Mouse (Mus musculus) forebrain, embryonic 16.5 days (tissue): ENCODE results near the gene St8sia6. TPM values are rescaled to one million over a fixed set of nuclear protein-coding genes. Genes with fewer than 3 reads are reported as not detected.

Experiments used
- ATAC-seq: fragments of 200-750 bp; cut with Nextera tagmentation; 2 replicates; pipeline ENCODE4 v1.8.0; 2017; ENCODE audit warnings: mild to moderate bottlenecking, moderate library complexity
- H3K27ac ChIP-seq: fragments of 300-500 bp; sonication (generic); 2 replicates; pipeline ENCODE4 v1.5.1; 2014; ENCODE audit warnings: low read length, control low read depth
- H3K27me3 ChIP-seq: fragments of 300-500 bp; sonication (generic); replicated peaks from 2 replicates; pipeline ENCODE4 v1.6.1; 2014; ENCODE audit warnings: low read length; ENCODE audit not compliant: control insufficient read depth, insufficient read depth
- H3K36me3 ChIP-seq: fragments of 300-500 bp; sonication (generic); 2 replicates; pipeline ENCODE4 v1.6.1; 2014; ENCODE audit not compliant: control insufficient read depth, insufficient read depth
- H3K4me1 ChIP-seq: fragments of 300-500 bp; sonication (generic); replicated peaks from 2 replicates; pipeline ENCODE4 v1.6.1; 2014; ENCODE audit warnings: low read length; ENCODE audit not compliant: control insufficient read depth, insufficient read depth
- H3K4me2 ChIP-seq: fragments of 300-500 bp; sonication (generic); 2 replicates; pipeline ENCODE4 v1.6.1; 2014; ENCODE audit warnings: mild to moderate bottlenecking, low read length, control low read depth
- H3K4me3 ChIP-seq: fragments of 300-500 bp; sonication (generic); replicated peaks from 2 replicates; pipeline ENCODE4 v1.5.1; 2014; ENCODE audit warnings: mild to moderate bottlenecking, low read length, control low read depth
- H3K9ac ChIP-seq: fragments of 300-500 bp; sonication (generic); replicated peaks from 2 replicates; pipeline ENCODE4 v1.6.1; 2014; ENCODE audit warnings: low read depth, low read length, control low read depth
- H3K9me3 ChIP-seq: fragments of 300-500 bp; sonication (generic); 2 replicates; pipeline ENCODE4 v1.6.1; 2016; ENCODE audit warnings: low read length; ENCODE audit not compliant: control insufficient read depth
- WGBS: fragments of 180-500 bp; shearing (Covaris S2); extraction: QIAGEN DNeasy Blood & Tissue Kit; methylation state at CpG from one replicate; pipeline ENCODE4 v1.1.7; 2014; 5-methylcytosine and 5-hydroxymethylcytosine counted together
- polyA plus RNA-seq: library from polyadenylated mRNA; unstranded; fragments of >200 nt; fragmentation: Nextera tagmentation; extraction: Ambion mirVana; gene quantifications from 2 replicates; pipeline ENCODE4 v1.2.1, GENCODE M21; 2015

St8sia6 gene
- polyA plus RNA-seq, 1 experiment from 2014 or later = 0.30 TPM

DNA sequence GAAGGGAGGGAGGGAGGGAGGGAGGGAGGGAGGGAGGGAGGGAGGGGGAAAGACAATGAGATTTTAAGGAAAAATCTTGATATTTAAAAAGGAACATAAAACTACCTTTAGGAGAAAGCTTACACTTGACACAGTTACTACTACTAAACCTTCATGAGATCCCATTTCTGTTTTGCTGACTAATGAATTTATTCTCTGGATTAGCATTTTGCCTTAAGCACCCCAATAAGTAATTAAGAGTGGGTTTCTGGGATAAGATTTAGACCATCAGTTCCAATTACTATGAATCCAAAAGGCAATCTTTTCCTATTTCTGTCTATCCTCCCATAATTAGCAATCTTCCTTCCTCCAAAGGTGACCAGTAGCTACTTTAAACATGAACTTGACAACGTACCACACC lies 44.7 kb downstream of the St8sia6 start:
- Histone ChIP-seq H3K9me3 (no peaks in the 10 kb centered on the region), H3K9ac (no peak overlapping the region), H3K27me3 (no peaks in the 10 kb centered on the region), H3K4me3 (no peak overlapping the region), H3K36me3 (no peaks in the 10 kb centered on the region), H3K4me2 (no peak overlapping the region), H3K4me1 (no peaks in the 10 kb centered on the region), H3K27ac (no peak overlapping the region)
- 68% methylated on average over 1 of the region's 1 CpGs for WGBS
- no peak for ATAC-seq

DNA sequence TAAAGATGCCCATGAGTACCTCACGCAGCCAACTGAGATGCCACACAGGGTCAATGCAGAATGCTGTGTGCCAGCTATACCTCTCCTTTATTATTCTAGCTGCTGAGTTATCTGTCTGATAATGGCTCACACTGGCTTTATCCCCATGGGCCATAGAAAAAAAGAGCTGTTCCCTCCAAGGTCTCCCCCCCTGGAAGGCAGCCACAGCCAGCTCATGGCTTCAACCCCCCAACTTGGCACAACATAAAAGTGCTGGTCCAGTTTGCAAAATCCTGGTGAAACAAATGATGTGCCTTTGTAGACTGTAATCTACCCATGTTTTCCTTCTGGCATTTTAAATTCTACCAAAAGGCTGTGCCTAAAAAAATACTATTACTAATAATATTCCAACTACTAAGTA lies 46.3 kb downstream of the St8sia6 start:
- Histone ChIP-seq H3K9ac (no peak overlapping the region), H3K27me3 (no peaks in the 10 kb centered on the region), H3K36me3 (no peaks in the 10 kb centered on the region), H3K4me1 (no peaks in the 10 kb centered on the region), H3K4me3 (no peak overlapping the region), H3K4me2 (no peak overlapping the region), H3K27ac (no peak overlapping the region), H3K9me3 (no peaks in the 10 kb centered on the region)
- 90% methylated on average over 1 of the region's 1 CpGs for WGBS
- no peak for ATAC-seq

DNA sequence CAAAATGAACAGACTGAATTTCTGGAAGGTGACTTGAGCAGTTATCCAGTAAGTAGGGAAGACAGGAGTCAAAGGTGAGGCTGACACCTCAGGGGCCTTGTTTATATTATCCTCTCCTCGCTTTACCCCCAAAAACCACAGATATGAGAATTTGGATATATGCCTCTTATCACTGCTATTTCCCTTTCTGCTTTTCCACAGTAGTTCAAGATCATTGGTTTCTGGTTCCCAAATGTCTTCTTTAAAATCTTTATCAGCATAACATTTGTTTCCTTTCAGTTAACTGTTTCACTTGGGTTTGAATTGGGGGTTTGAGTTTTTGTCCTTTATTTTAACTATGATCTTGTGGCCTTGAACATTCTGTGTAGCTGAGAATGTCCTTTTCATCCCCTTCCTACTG lies 47.8 kb downstream of the St8sia6 start:
- Histone ChIP-seq H3K4me1 (no peaks in the 10 kb centered on the region), H3K4me3 (no peak overlapping the region), H3K27ac (no peak overlapping the region), H3K9me3 (no peaks in the 10 kb centered on the region), H3K4me2 (no peak overlapping the region), H3K27me3 (no peaks in the 10 kb centered on the region), H3K36me3 (no peaks in the 10 kb centered on the region), H3K9ac (no peak overlapping the region)
- 89% methylated on average over 1 of the region's 1 CpGs for WGBS
- ATAC-seq = no peak

DNA sequence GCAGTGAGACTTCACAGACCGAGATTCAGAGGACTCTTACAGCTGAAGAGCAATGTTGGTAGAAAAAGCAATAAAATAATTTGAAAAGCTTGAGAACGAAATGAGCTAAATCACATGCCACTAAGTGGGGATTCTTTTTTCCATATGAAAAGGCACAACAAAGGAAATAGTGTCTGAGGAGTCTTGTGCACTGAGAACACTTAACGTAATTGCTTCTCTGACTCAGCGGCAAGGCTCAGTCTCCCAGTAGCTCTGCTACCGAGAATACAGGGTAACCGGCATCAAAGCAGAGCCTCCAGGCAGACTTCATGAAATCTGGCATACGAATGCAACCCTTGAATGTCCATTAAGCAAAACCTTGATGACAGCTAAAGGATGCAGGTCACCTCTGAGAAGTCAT lies 55.2 kb downstream of the St8sia6 start:
- Histone ChIP-seq H3K4me1 (no peaks in the 10 kb centered on the region), H3K9me3 (no peaks in the 10 kb centered on the region), H3K36me3 (no peaks in the 10 kb centered on the region), H3K27me3 (no peaks in the 10 kb centered on the region), H3K4me2 (no peak overlapping the region), H3K27ac (no peak overlapping the region), H3K4me3 (no peak overlapping the region), H3K9ac (no peak overlapping the region)
- ATAC-seq = peak; percentile 87
- 53% methylated on average over 7 of the region's 7 CpGs for WGBS

DNA sequence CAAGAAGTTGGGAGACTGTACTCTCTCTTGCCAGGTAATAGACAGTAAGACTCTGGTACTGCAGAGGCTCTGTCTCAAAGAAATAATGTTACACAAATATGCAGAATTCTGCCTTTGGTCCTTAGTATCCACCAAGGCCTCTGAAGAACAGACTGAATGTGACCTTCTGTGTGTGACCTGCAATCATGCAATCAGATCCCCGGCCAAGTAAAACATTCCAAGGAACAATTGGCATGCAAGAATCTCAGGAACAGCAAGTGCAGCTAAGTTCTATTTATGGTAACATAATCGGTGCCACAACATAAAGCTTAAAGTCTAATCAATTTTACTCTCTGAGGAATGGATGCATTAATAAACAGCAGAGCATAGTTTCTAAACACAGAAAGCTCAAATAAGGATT lies 66.0 kb downstream of the St8sia6 start:
- no peak overlapping the region for H3K4me3 ChIP-seq
- H3K4me1 ChIP-seq = no peaks in the 10 kb centered on the region
- no peaks in the 10 kb centered on the region for H3K9me3 ChIP-seq
- H3K27ac ChIP-seq = no peak overlapping the region
- H3K27me3 ChIP-seq = no peaks in the 10 kb centered on the region
- 76% methylated on average over 2 of the region's 2 CpGs for WGBS
- no peaks in the 10 kb centered on the region for H3K36me3 ChIP-seq
- no peak for ATAC-seq
- no peak overlapping the region for H3K9ac ChIP-seq
- H3K4me2 ChIP-seq = no peak overlapping the region

DNA sequence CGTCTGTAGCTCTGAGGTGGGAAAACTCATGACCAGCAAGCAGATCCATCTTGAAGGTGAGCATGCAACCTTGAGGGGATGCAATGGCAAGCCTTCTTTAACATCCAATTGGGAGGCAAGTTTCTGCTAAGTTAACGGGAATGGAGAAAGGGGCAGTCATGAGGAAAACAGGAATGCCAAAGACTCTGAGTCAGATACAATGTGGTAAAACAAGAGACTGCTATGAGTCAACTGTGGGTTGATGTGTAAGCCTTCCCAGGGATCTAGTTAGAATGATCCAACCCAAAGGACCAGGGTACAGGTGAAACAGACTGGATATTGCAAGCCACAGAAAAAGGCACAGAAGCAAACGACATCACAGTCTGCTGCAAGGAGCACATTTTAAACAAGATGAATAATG lies 68.3 kb downstream of the St8sia6 start:
- H3K4me2 ChIP-seq = no peak overlapping the region
- no peak for ATAC-seq
- H3K4me3 ChIP-seq = no peak overlapping the region
- H3K4me1 ChIP-seq = no peaks in the 10 kb centered on the region
- H3K27ac ChIP-seq = no peak overlapping the region
- no peaks in the 10 kb centered on the region for H3K9me3 ChIP-seq
- H3K27me3 ChIP-seq = no peaks in the 10 kb centered on the region
- H3K9ac ChIP-seq = no peak overlapping the region
- H3K36me3 ChIP-seq = no peaks in the 10 kb centered on the region
- WGBS = 75% methylated on average over 3 of the region's 3 CpGs

DNA sequence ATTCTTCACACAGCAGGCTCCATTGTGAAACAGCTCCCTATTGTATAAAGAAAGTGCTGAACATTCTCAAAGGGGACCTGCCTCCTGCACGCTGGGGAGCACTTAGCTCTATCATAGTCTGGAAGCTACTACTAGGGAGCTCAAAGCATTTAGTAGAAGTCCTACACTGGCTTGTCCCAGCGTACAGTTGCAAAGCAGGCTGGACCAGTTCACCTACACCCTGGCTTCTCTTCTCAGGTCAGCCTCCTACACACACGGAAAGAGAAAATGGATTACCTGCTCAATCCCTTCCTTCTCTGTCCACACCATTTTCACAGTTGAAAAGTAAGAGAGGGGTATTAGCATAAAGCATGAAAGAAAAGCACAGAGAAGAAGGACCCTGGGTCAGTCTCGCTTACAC lies 71.6 kb downstream of the St8sia6 start:
- Histone ChIP-seq H3K4me2 (no peak overlapping the region), H3K27ac (no peak overlapping the region), H3K36me3 (no peaks in the 10 kb centered on the region), H3K4me3 (no peak overlapping the region), H3K9ac (no peak overlapping the region), H3K9me3 (no peaks in the 10 kb centered on the region), H3K27me3 (no peaks in the 10 kb centered on the region), H3K4me1 (no peaks in the 10 kb centered on the region)
- ATAC-seq = no peak
- 68% methylated on average over 4 of the region's 4 CpGs for WGBS

DNA sequence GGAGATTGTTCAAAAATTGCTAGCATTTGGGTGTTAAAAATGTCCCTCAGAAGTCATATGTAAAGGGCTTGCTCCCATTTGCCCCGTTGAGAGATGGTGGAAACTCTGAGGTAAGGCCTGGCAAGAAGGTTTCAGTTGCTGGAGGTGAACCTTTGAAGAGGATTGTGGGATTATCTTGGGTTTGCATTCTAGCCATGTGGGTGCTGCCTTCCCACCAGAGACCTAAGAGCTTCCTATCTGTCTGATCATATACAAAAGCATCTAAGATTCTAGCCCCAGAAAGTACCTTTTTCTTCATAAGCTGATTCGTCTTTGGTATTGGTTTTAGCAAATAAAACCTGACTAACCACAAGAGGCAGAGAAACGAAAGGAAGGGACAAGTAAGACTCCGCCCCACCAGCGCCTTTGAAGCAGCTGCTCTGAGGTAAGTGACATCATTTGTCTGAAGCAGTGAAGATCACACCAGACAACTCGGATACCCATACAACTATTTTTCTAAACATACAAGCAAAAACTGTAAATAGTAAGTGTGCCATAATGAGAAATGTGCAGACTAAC lies 75.2 kb downstream of the St8sia6 start:
- no peak overlapping the region for H3K4me2 ChIP-seq
- no peak overlapping the region for H3K27ac ChIP-seq
- H3K9ac ChIP-seq = no peak overlapping the region
- H3K9me3 ChIP-seq = no peaks in the 10 kb centered on the region
- H3K36me3 ChIP-seq = no peaks in the 10 kb centered on the region
- H3K4me3 ChIP-seq = no peak overlapping the region
- no peaks in the 10 kb centered on the region for H3K27me3 ChIP-seq
- H3K4me1 ChIP-seq = no peaks in the 10 kb centered on the region
- no peak for ATAC-seq
- 86% methylated on average over 6 of the region's 6 CpGs for WGBS

DNA sequence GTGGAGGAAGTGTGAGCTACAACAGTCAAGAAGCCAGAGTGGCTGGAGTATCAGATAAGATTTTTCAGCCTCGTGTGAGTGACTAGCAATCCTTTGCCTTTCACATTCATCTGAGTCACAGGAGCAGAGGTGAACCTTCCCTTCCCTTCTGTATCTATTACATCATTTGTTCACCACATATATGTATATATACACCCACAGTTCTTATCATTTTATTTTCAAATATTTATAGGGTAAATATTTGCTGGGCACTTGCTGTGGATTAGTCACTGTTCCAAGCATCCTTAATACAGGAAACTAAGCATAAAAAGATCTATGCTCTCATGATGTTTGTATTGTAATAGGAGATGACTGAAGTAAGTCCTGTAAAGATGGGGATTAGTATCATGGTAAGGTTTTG lies 85.1 kb downstream of the St8sia6 start:
- Histone ChIP-seq H3K36me3 (no peaks in the 10 kb centered on the region), H3K27ac (no peak overlapping the region), H3K4me1 (no peaks in the 10 kb centered on the region), H3K27me3 (no peaks in the 10 kb centered on the region), H3K9ac (no peak overlapping the region), H3K4me3 (no peak overlapping the region), H3K4me2 (no peak overlapping the region), H3K9me3 (no peaks in the 10 kb centered on the region)
- no peak for ATAC-seq
- WGBS = 84% methylated on average over 1 of the region's 1 CpGs

DNA sequence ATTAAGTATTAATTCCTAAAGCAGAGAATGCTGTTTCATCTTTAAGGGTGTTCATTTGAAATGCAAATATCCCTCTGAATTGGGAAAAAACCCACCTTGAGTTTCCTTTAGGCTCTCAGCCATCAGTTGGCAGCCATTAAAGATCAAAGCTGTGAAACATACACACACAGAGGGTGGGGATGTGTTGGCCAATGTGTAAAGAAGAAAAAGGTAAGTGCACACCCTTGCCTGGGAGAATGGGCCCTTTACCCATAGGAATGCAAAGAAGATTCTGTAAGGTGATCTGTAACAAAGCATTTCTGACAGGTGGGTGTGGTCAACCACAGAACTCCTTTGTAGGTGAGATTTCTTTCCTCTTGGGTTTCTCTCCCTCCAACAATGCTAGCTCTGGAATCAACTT lies 96.3 kb downstream of the St8sia6 start:
- Histone ChIP-seq H3K4me1 (no peaks in the 10 kb centered on the region), H3K36me3 (no peaks in the 10 kb centered on the region), H3K9ac (no peak overlapping the region), H3K9me3 (no peaks in the 10 kb centered on the region), H3K4me2 (no peak overlapping the region), H3K27me3 (no peaks in the 10 kb centered on the region), H3K27ac (no peak overlapping the region), H3K4me3 (no peak overlapping the region)
- no peak for ATAC-seq
